Mouse (Mus musculus): ENCODE results near the gene Nxph3.

- TF ChIP-seq CTCF (IDR thresholded peaks at IDR 0.05; ENCODE audit: insufficient read depth, low read depth, low read length) (no peak), POLR2A (IDR thresholded peaks at IDR 0.05; ENCODE audit: insufficient read depth, low read depth, low read length) (no peak)
Observed at GRCm38 (mm10) chr11:95546021-95546782, 31.8 kb upstream of the Nxph3 start.
